Mouse (Mus musculus) erythroblast, embryonic 14.5 days (primary cell): ENCODE data around the gene Ptprs.

Experiments used
- GATA1 ChIP-seq: IDR thresholded peaks from 2 replicates; pipeline ENCODE4 v1.6.1; 2012; ENCODE audit warnings: low read length, inconsistent platforms, mixed read lengths
- TAL1 ChIP-seq: IDR thresholded peaks from 3 replicates; pipeline ENCODE4 v1.6.1; 2012; ENCODE audit warnings: low read length, inconsistent platforms, mixed read lengths

- no peak for TF ChIP-seq TAL1
- no peak for TF ChIP-seq GATA1
These were observed 19.9 kb downstream of the Ptprs start for GRCm38 (mm10) chr17:56456353-56456752.
